ENCODE assay signal across 12 mouse cellular contexts in the genomic region with DNA sequence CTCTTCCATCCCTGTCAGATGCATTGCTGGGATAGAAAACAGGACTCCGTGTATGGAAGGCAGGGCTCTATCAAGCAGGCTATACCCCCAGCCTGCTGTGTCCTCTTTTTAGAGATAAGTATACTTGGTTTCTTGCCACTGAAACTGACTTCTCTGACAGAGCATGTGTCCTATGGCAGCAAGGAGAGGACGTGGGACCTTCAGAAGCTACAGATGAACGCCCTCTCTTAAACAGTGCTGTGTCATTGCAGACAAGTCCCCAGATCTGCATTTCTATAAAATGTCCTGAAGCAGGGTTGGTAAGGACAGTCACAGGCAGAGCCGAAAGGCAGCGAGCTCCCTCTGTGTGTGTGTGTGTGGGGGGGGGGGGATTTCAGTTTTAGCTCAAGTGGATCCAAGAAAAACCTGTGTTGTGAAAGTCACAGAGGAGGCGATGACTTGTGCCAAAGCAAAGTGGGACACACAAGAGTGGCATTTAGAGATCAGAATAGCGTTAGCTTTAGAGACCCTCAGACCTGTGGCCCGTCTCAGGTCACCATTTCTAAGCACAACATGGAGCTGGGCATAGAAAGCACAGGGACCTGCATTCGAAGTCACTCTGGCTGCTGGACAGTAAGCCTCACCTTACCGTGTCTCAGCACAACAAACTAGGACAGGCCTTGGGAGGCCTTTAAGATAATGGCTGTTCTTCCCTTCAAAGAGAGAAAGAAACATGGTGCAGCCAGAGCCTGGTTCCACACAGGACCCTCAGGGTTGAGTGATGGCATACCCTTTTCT. TPM values are rescaled to one million over a fixed set of nuclear protein-coding genes. Genes with fewer than 3 reads are reported as not detected.
DNase-seq lines count a peak whose midpoint lies in the region; ATAC-seq lines count a peak whose summit lies in the region.
"Had no signal": no experiment of that assay in that cellular context is flagged by ENCODE, and none has a peak within 500 bp of the region (broad histone marks: within the 10 kb centered on the region; RNA-seq: fewer than 3 reads in every experiment).

No protein-coding gene starts in this region.

- no peak for ATAC-seq in heart, embryonic 14.5 days (ENCODE audit: insufficient number of reproducible peaks, insufficient read depth, low FRiP score, low read depth)

- peak overlapping the region; percentile 5; the same call in 1 of the 2 replicates for H3K9ac ChIP-seq in heart, embryonic 14.5 days (ENCODE audit: low read length)
- H3K9ac ChIP-seq: embryonic facial prominence, embryonic 15.5 days; limb, embryonic 12.5 days; neural tube, embryonic 12.5 days had no signal

- no peaks in the 10 kb centered on the region for H3K9me3 ChIP-seq in heart, embryonic 14.5 days (ENCODE audit: control insufficient read depth, low read length)
- H3K9me3 ChIP-seq: embryonic facial prominence, embryonic 15.5 days; limb, embryonic 12.5 days; midbrain, embryonic 10.5 days; neural tube, embryonic 12.5 days had no signal

- peak overlapping the region; percentile 75 to 78 for H3K27ac ChIP-seq in heart, embryonic 14.5 days (replicated peaks in 1 of 2; ENCODE audit: control insufficient read depth in 1 of 2, insufficient read depth in 1 of 2, low read depth in 2 of 2, low read length in 2 of 2)
- H3K27ac ChIP-seq: embryonic facial prominence, embryonic 15.5 days; limb, embryonic 12.5 days; midbrain, embryonic 10.5 days; neural tube, embryonic 12.5 days had no signal

- H3K4me2 ChIP-seq in heart, embryonic 14.5 days (ENCODE audit: low read length) = peak overlapping the region; percentile 13; the same call in 1 of the 2 replicates
- H3K4me2 ChIP-seq: embryonic facial prominence, embryonic 15.5 days; limb, embryonic 12.5 days; neural tube, embryonic 12.5 days had no signal

- DNase-seq in heart, adult 11 months = peak; percentile 91
- DNase-seq in heart, postnatal 25 days (ENCODE audit: low spot score) = no peak
- peak; percentile 22 for DNase-seq in 3134 (ENCODE audit: extremely low read depth, insufficient read length, low spot score)
- DNase-seq in adipocyte (ENCODE audit: low spot score) = peak; percentile 10
- no peak for DNase-seq in lung, postnatal 25 days (ENCODE audit: low spot score)
- DNase-seq in natural killer cell, adult 2 months (ENCODE audit: low spot score in 2 of 2) = no peak
- DNase-seq in kidney, adult 8-10 months = no peak

- intact Hi-C loops in heart, postnatal 25 days (cut with DNase I) = no loop called here

- H3K36me3 ChIP-seq in heart, embryonic 14.5 days (ENCODE audit: control insufficient read depth, insufficient read depth, low read length) = no peaks in the 10 kb centered on the region
- H3K36me3 ChIP-seq: embryonic facial prominence, embryonic 15.5 days; limb, embryonic 12.5 days; midbrain, embryonic 10.5 days; neural tube, embryonic 12.5 days had no signal

- WGBS in heart, embryonic 14.5 days = 39% methylated on average over 10 of the region's 10 CpGs

- H3K27me3 ChIP-seq in heart, embryonic 14.5 days (ENCODE audit: control insufficient read depth, insufficient read depth, low read length) = no peaks in the 10 kb centered on the region
- H3K27me3 ChIP-seq: embryonic facial prominence, embryonic 15.5 days; limb, embryonic 12.5 days; neural tube, embryonic 12.5 days had no signal

- H3K4me1 ChIP-seq in heart, embryonic 14.5 days (ENCODE audit: control insufficient read depth in 2 of 2, insufficient read depth in 2 of 2, low read length in 2 of 2) = peaks cover 14 to 24% of the 10 kb centered on the region in 2 experiments
- H3K4me1 ChIP-seq: limb, embryonic 12.5 days; midbrain, embryonic 10.5 days; neural tube, embryonic 12.5 days had no signal

- no peak overlapping the region for H3K4me3 ChIP-seq in heart, embryonic 14.5 days (ENCODE audit: control insufficient read depth in 1 of 2, insufficient read depth in 1 of 2, low read depth in 1 of 2, low read length in 2 of 2)
- H3K4me3 ChIP-seq: embryonic facial prominence, embryonic 15.5 days; limb, embryonic 12.5 days; midbrain, embryonic 10.5 days; neural tube, embryonic 12.5 days had no signal

RNA-seq across cellular contexts. Expression of gene Slc37a3, which starts 59.4 kb away (rescaled TPM):
- total RNA-seq in heart, postnatal 25 days (2021) = 10 to 100 TPM; 16.4 to 20.5 TPM
- polyA plus RNA-seq in heart, embryonic 14.5 days (2014; fragmentation: Nextera tagmentation; extraction: Ambion mirVana) = 35.9 and 39.9 TPM in 2 replicates

Comparison
In these comparisons a context has a peak if more than half of its experiments do, and no peak if none do; other contexts are left out.
1. DNase-seq: peak in heart, adult 11 months (single experiment), 3134 (single experiment) and adipocyte (single experiment); none in heart, postnatal 25 days (single experiment), lung, postnatal 25 days (single experiment), natural killer cell, adult 2 months (0 of 2) and kidney, adult 8-10 months (0 of 2).